Mouse (Mus musculus) G1E (cell line): ENCODE results near the gene Nt5e. TPM values are rescaled to one million over a fixed set of nuclear protein-coding genes. Genes with fewer than 3 reads are reported as not detected.

Experiments used
- ATAC-seq: 2 replicates; pipeline ENCODE4 v1.8.0; 2016; ENCODE audit warnings: mild to moderate bottlenecking; ENCODE audit not compliant: insufficient number of reproducible peaks, poor library complexity, low FRiP score, severe bottlenecking; ENCODE audit errors: extremely low read depth
- DNase-seq: peaks from one replicate; pipeline ENCODE4 v3.0.0; 2012; ENCODE audit warnings: low spot score
- H3K27me3 ChIP-seq: 2 replicates; pipeline ENCODE4 v1.6.1; 2012; ENCODE audit warnings: mild to moderate bottlenecking, low read length, inconsistent platforms; ENCODE audit not compliant: insufficient read depth
- H3K36me3 ChIP-seq: replicated peaks from 2 replicates; pipeline ENCODE3; 2012; ENCODE audit warnings: mild to moderate bottlenecking, inconsistent platforms
- H3K4me1 ChIP-seq: 2 replicates; pipeline ENCODE4 v1.6.1; 2012; ENCODE audit warnings: low read depth, low read length, inconsistent platforms, mixed read lengths; ENCODE audit not compliant: insufficient read depth
- H3K4me3 ChIP-seq: 2 replicates; pipeline ENCODE4 v1.5.1; 2012; ENCODE audit warnings: low read depth, mild to moderate bottlenecking, inconsistent platforms, low read length, moderate library complexity, mixed read lengths
- H3K9me3 ChIP-seq: replicated peaks from 2 replicates; pipeline ENCODE4 v1.6.1; 2012; ENCODE audit warnings: inconsistent platforms
- CTCF ChIP-seq: IDR thresholded peaks from 2 replicates; pipeline ENCODE4 v1.5.1; 2012; ENCODE audit warnings: low read depth, low read length, inconsistent platforms, mixed read lengths
- GATA1 ChIP-seq: IDR thresholded peaks from 2 replicates; pipeline ENCODE4 v1.6.1; 2012; ENCODE audit warnings: borderline replicate concordance, low read length, inconsistent platforms, mixed read lengths
- GATA2 ChIP-seq: IDR thresholded peaks from 2 replicates; pipeline ENCODE4 v1.6.1; 2012; ENCODE audit warnings: low read depth, low read length, inconsistent platforms, borderline replicate concordance
- POLR2AphosphoS5 ChIP-seq: IDR thresholded peaks from 2 replicates; pipeline ENCODE4 v1.6.1; 2012; ENCODE audit warnings: low read depth, low read length, inconsistent platforms; ENCODE audit not compliant: insufficient replicate concordance
- TAL1 ChIP-seq: conservative IDR thresholded peaks from 2 replicates; pipeline ENCODE4 v1.6.1; 2012; ENCODE audit warnings: low read depth, low read length, inconsistent platforms, mixed read lengths
- polyA plus RNA-seq: library from polyadenylated mRNA; stranded (reverse); fragments of >175 nt; gene quantifications from 2 replicates; pipeline ENCODE4 v1.2.3, GENCODE M21; 2012
- total RNA-seq, 2 experiments: library from RNA; stranded (forward) in 1 of 2; stranded (reverse) in 1 of 2; fragments of 200-1000 nt in 1 of 2; fragments of >200 nt in 1 of 2; fragmentation: Nextera tagmentation in 1 of 2; gene quantifications; 2 replicates each; pipeline ENCODE4 v1.2.3; 2014 to 2017

The Nt5e gene
- total and polyA plus RNA-seq, 3 experiments, result 0.22 TPM; not detected in 2

DNA sequence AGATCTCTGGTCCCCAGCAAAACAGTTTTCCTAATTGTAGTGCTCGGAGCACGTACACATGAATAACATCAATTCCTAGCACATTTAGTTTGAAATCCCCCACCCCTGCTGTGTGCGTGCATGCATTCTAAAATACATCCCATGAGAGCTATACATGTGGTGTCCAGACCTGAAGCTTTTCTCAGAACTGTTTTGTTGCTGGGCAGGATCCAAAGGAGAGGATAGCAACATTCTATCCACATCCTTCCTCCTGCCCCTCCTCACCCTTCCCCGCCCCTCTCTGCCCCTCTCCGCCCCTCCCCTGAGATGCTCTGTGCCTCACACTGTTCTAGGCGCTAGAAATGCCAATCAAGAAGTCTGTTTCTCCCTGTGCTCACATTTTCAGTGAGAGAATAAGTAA is 25.7 kb downstream of the Nt5e start:
- ATAC-seq (no peak), DNase-seq (no peak)
- Histone ChIP-seq H3K9me3 (no peaks in the 10 kb centered on the region), H3K4me3 (no peak overlapping the region), H3K4me1 (no peaks in the 10 kb centered on the region), H3K36me3 (no peaks in the 10 kb centered on the region), H3K27me3 (peaks cover 11% of the 10 kb centered on the region)
- TF ChIP-seq GATA1 (no peak), POLR2AphosphoS5 (no peak), GATA2 (no peak), CTCF (no peak), TAL1 (no peak)

DNA sequence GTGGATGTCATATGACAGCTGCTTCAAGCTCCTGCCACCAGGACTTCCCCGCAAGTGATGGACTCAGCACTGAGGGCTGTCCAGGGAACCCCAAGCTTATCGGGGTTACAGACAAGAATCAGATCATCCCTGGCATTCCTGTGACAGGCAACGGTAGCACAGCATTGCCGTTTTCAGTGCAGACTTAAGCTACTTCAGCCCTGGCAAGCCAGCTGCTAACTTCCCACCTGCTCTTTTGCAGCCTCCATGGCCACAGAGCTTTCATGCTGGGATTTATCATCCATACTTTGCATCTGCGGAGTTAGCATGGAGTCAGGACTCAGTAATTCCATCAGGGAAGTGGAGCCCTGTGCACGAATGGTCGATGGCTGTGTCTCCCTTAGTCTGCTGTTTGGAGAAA is 26.5 kb downstream of the Nt5e start:
- peaks cover 11% of the 10 kb centered on the region for H3K27me3 ChIP-seq
- H3K4me1 ChIP-seq, result no peaks in the 10 kb centered on the region
- no peak for ATAC-seq
- no peak overlapping the region for H3K4me3 ChIP-seq
- TF ChIP-seq GATA2, result no peak
- no peak for TF ChIP-seq TAL1
- no peak for TF ChIP-seq POLR2AphosphoS5
- TF ChIP-seq CTCF, result no peak
- no peak for TF ChIP-seq GATA1
- H3K36me3 ChIP-seq, result no peaks in the 10 kb centered on the region
- no peak for DNase-seq
- no peaks in the 10 kb centered on the region for H3K9me3 ChIP-seq

DNA sequence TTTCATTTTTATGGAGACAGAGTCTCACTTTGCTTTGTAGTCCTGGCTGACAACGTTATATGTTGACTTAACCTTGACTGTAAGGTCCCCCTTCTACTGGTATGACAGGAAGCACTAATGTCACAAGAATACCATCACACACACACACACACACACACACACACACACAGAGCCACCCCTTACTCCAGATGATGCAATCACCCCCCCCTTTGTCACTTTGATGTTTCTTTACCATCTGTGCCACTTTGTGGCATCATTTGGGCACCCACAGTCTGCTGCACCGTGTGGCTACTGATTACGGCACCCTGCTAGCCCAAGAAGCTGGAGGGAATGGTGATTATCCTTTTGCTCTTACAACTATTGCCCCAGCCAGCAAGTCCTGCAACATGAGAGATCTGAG is 30.2 kb downstream of the Nt5e start:
- H3K27me3 ChIP-seq, result no peaks in the 10 kb centered on the region
- H3K4me3 ChIP-seq, result no peak overlapping the region
- no peak for DNase-seq
- ATAC-seq, result no peak
- no peaks in the 10 kb centered on the region; the same call in 1 of the 2 replicates for H3K4me1 ChIP-seq
- H3K9me3 ChIP-seq, result no peaks in the 10 kb centered on the region
- TF ChIP-seq TAL1 (no peak), GATA2 (no peak), POLR2AphosphoS5 (no peak), GATA1 (no peak), CTCF (no peak)
- no peaks in the 10 kb centered on the region for H3K36me3 ChIP-seq

DNA sequence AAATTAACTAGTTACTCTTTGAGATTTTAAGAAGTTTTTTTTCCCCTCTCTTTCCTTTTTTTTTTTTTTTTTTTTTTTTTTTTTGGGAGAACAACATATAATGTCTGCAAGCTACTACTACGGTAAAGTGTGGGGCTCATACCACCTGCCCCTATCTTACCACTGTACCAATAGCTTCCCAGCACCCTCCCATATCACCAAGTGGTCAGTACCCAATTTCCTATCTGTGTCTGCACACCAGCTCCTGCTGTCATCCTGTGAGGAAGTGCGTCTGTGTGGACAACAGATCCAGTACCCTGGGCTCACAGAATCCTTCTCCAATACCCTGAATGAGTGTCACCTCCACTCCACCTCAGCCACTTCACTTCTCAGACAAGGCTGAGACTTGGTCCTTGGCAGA is 32.1 kb downstream of the Nt5e start:
- H3K27me3 ChIP-seq, result no peaks in the 10 kb centered on the region
- H3K36me3 ChIP-seq, result no peaks in the 10 kb centered on the region
- no peaks in the 10 kb centered on the region for H3K9me3 ChIP-seq
- TF ChIP-seq GATA1, result no peak
- no peak for TF ChIP-seq GATA2
- TF ChIP-seq CTCF, result no peak
- no peak for TF ChIP-seq POLR2AphosphoS5
- no peak for TF ChIP-seq TAL1
- H3K4me3 ChIP-seq, result no peak overlapping the region
- DNase-seq (no peak), ATAC-seq (peak; percentile 22; the same call in 1 of the 2 replicates)
- no peaks in the 10 kb centered on the region; the same call in 1 of the 2 replicates for H3K4me1 ChIP-seq

DNA sequence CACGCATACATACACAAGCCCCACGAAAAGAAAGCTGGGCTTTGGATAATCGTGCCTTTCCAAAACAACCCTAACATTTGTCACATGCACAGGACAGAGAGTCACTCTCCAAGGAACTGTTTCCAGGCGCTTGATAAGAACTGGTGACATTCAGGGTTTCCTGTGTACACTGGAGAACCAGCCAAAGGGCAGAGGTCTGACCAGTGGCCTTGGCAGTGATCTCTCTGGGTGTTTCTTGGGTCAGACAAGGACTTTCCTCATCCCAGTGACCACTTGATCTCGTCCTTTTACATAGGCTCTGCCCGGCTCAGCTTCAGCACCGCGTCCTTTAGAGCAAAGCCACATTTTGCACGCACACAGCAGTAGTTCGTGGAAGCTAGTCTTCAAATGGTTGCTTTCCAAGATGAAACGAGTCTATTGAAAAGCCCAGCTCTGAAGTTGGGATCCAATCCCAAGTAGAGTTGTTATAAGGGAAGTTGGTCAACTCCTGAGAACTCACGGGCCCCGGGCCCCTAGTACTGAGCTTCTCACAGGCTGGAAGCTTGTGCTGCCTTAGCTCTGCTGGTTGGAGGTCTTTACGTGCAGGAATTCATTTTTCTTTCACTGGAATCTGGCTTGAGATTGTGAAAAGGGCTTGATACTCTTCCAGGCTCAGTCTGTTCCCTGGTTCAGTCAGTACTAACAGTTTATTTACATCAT is 34.4 kb downstream of the Nt5e start:
- Histone ChIP-seq H3K27me3 (0 out of 2 replicates have a peak, but pooled peaks cover 2% of the 10 kb centered on the region), H3K9me3 (no peaks in the 10 kb centered on the region), H3K36me3 (no peaks in the 10 kb centered on the region), H3K4me3 (no peak overlapping the region), H3K4me1 (no peaks in the 10 kb centered on the region; the same call in 1 of the 2 replicates)
- DNase-seq (no peak), ATAC-seq (no peak)
- TF ChIP-seq TAL1 (no peak), GATA2 (no peak), GATA1 (no peak)

DNA sequence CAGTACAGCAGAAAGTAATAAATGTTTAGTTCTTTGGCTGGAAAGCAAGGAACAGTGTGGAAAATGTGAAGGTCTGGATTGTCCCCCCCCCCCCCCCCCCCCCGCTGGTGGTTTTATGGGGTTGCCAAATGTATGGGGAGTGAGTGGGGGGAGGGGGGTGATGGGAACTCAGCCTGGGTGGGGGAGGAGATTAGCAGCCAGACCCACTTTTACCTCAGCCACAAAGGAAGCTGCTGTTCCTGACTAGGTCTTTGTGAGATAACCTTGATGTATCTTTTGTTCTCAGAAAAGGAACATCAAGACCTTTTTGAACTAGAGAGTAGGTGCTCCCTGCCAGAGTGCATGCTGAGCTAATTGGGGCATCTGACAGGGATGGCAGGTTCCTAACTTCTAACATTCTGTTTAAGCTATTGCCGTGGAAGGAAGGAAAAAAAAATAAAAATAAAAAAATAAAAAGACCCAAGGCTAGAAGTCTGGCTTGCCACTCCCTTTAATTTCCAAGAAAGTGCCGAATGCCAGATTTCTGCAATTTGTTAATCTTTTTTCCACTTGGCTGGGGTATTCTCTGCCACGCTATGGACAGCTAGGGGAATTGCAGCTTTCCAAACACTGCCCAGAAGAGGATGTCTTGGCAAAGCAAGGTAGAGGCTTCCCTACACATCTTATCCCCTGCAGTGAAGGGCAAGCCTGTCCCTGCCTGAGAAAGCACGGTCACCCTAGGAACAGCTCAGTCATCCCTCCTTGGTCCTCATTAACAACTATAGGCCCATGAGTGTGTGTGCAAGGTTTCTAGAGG is 35.3 kb downstream of the Nt5e start:
- no peaks in the 10 kb centered on the region for H3K36me3 ChIP-seq
- DNase-seq, result no peak

More for the DNA sequence above, 35.3 kb downstream of the Nt5e start:
- H3K9me3 ChIP-seq, result no peaks in the 10 kb centered on the region
- no peak for ATAC-seq
- no peak overlapping the region for H3K4me3 ChIP-seq
- TF ChIP-seq GATA1 (no peak), GATA2 (no peak)
- no peaks in the 10 kb centered on the region; the same call in 1 of the 2 replicates for H3K4me1 ChIP-seq
- 0 out of 2 replicates have a peak, but pooled peaks cover 2% of the 10 kb centered on the region for H3K27me3 ChIP-seq
